Mouse (Mus musculus): ENCODE data around the gene Trim16. TPM values are rescaled to one million over a fixed set of nuclear protein-coding genes. Genes with fewer than 3 reads are reported as not detected.

Gene Trim16
- polyA plus RNA-seq (2012; rRNA removed): 0.44 and 0.45 TPM in 2 replicates

DNA sequence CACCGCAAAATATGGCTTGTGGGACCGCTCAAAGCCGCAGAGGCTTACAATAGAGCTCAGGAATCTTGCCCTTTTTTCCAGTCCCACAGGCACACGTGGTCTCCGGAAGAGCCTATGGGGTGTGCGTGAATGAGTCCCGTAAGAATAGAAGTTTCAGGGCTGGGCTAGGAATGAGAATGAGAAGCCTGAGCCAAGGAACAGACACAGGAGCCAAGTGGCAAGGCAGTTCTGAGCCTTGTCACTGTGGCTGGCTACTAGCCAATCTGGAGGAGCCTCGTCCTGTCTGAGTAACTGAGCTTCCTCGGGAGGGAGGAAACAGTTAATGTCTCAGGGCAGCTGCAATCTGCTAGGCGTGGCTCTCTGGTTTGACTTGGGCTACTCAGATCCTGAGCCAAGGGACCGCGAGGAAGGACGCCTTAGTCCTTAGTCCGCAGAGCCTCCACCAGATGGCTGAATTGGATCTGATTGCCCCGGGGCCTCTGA, at the start of gene Trim16:
Gene Trim16 (plus strand): TSS at position 173 of the 483 bp plus-strand sequence.

DNA sequence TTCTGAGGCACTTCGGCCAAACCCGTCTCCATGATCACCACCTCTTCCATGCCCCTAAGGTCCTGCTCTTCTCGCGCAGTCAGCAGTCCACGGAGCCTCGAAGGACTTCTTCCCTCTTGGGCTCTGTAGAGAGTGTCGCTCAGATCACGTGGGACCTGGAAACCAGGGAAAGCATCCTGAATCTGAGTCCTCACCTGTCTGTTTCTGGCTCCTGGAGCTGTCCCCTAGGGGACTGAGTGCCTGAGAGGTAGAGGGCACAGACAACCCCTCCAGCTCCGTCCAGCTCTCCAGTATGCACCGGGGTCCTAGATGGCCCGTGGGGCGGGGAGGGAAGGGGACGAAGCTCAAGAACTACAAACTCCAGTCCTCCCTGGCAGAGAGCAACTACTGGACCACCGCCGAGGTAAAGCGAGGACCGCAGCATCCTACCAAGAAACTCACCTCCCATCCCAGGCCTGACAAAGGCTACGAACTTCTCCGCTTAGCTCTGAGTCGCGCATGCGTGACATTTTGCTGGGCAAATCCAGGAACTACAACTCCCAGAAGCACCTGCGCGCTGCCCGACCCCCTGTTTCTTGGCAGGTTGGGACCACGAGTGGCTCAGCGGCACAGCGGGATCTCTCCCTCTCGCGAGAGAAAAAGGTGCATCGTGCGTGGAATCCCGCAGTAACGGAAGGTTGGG, 31.0 kb upstream of the Trim16 start, which contains the start of gene Zfp286:
Gene Zfp286 (minus strand): TSS at position 528 of the 682 bp plus-strand sequence.

DNA sequence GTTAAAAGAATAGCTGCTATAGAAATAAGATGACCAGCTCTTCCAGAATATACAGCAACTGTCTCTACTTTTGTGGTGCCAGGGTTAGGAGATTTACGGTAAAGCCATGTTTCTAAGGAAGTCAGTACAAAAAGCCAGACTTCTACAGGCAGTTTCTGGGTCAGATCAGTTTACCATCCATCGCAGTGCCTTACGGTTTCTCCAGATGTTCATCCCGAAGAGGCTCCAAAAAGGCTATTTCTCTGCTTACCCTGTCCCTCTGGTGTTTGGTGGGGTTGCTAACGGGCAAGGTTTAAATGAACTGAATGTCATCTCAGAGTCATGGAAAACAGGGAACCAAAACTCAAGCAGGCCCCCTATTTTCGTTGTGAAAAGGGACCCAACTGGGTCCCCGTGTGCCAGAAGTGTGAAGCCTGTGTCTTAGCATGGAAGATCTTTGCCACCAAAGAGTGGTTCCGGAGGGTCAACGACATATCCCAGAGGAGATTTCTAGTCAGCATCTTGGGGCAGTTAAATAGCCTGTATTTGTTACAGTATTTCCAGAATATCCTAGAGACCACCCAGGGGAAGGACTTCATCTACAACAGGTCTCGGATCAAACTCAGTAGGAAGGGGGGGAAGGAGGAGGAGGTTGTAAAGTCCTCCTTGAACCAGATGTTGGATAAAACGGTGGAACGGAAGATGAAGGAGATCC, 27.1 kb downstream of the Trim16 start, which contains the start of gene Fbxw10:
Gene Fbxw10 (plus strand): TSS at position 109 of the 694 bp plus-strand sequence.

DNA sequence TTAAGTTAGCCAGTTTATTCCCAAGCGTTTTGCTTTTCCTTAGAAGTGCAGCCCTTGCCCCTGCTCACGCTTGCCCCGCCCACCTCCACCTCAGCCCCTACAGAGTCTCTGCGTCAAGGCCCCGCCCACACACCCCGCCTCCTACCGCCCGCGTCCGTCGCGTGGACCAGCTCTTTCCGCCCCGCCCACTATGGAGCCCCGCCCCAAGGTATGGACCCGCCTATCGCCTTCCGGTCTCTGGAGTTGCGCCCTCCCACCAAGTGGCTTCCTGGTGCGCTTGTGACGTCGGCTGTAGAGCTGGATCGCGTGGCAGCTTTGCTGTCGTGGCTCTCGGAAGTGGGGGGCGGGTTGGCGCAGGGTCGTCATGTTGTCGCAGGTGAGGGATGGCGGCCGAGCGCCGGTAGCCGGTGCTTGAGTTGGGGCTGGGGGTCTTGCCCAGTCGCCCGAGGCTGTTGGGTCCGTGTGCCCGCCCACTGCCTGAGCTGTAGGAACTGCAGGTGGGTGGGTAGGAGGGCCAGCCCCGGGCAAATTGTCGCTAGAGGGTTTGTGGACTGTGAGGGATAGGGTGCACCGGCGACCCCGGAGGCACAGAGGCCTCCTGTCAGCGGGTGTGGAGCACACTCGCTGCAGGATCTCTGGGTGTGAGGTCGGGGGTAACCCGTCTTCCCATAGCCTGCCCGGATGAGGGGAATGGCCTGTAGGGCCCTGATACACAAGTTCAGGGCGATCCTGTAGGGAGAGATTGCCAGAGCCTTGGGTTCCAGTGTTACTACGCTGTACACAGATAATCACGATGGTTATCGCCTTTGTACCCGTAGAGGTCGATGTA, 59.4 kb downstream of the Trim16 start, which contains the start of gene Tvp23b:
Gene Tvp23b (plus strand): TSS at position 236 of the 829 bp plus-strand sequence.

Other genes with a start within 250 kb of the Trim16 start
- 2.9 and 3.8 TPM in 2 replicates for gene Trpv2, start 245.7 kb upstream of the Trim16 start, polyA plus RNA-seq (2012; rRNA removed)
- 0.98 and 1.1 TPM in 2 replicates for gene Lrrc75a, start 171.7 kb upstream of the Trim16 start, polyA plus RNA-seq (2012; rRNA removed)
- 7.4 and 9.2 TPM in 2 replicates for gene Mmgt2, start 171.6 kb upstream of the Trim16 start, polyA plus RNA-seq (2012; rRNA removed)
- gene Zfp287, start 88.3 kb upstream of the Trim16 start, polyA plus RNA-seq (2012; rRNA removed): 0.18 and 0.28 TPM in 2 replicates
- not detected in 2 replicates for gene Gm10428, start 67.1 kb upstream of the Trim16 start, polyA plus RNA-seq (2012; rRNA removed)
- 0.53 and 0.62 TPM in 2 replicates for gene Zfp286, start 30.8 kb upstream of the Trim16 start, polyA plus RNA-seq (2012; rRNA removed)
- 0.02 and 0.07 TPM in 2 replicates for gene Fbxw10, start 26.8 kb downstream of the Trim16 start, polyA plus RNA-seq (2012; rRNA removed)
- 12.8 and 15.0 TPM in 2 replicates for gene Tvp23b, start 59.2 kb downstream of the Trim16 start, polyA plus RNA-seq (2012; rRNA removed)
- not detected in 2 replicates for gene Cdrt4, start 131.0 kb downstream of the Trim16 start, polyA plus RNA-seq (2012; rRNA removed)
- gene Tekt3, start 241.4 kb downstream of the Trim16 start, polyA plus RNA-seq (2012; rRNA removed): not detected in 2 replicates